Mouse (Mus musculus): ENCODE measurements around the gene Barhl1. TPM values are rescaled to one million over a fixed set of nuclear protein-coding genes. Genes with fewer than 3 reads are reported as not detected.

Gene Barhl1
- total RNA-seq, 2 experiments from 2014 or later = not detected

- no peak for ATAC-seq (replicated peaks; ENCODE audit: poor library complexity)
Measured at GRCm38 (mm10) chr2:28912039-28912700, 4.3 kb downstream of the Barhl1 start.

- ATAC-seq (replicated peaks; ENCODE audit: poor library complexity) = no peak
Measured at GRCm38 (mm10) chr2:28911331-28912038, 5.0 kb downstream of the Barhl1 start.

GRCm38 (mm10) chr2:28910877-28911276 is 5.6 kb downstream of the Barhl1 start:
- no peak for ATAC-seq (replicated peaks; ENCODE audit: poor library complexity)

- no peak for ATAC-seq (replicated peaks; ENCODE audit: poor library complexity)
Measured at GRCm38 (mm10) chr2:28909818-28910710, 6.4 kb downstream of the Barhl1 start.

- ATAC-seq (replicated peaks; ENCODE audit: poor library complexity) = no peak
Measured at GRCm38 (mm10) chr2:28909186-28909817, 7.2 kb downstream of the Barhl1 start.

GRCm38 (mm10) chr2:28908389-28909153 is 7.9 kb downstream of the Barhl1 start:
- no peak for ATAC-seq (replicated peaks; ENCODE audit: poor library complexity)

- no peak for ATAC-seq (replicated peaks; ENCODE audit: poor library complexity)
Measured at GRCm38 (mm10) chr2:28907691-28908388, 8.6 kb downstream of the Barhl1 start.

- ATAC-seq (replicated peaks; ENCODE audit: poor library complexity) = no peak
Measured at GRCm38 (mm10) chr2:28905561-28905960, 10.9 kb downstream of the Barhl1 start.

GRCm38 (mm10) chr2:28904786-28905185 is 11.7 kb downstream of the Barhl1 start:
- no peak for ATAC-seq (replicated peaks; ENCODE audit: poor library complexity)

GRCm38 (mm10) chr2:28903871-28904270 is 12.6 kb downstream of the Barhl1 start:
- ATAC-seq (replicated peaks; ENCODE audit: poor library complexity) = no peak

GRCm38 (mm10) chr2:28902291-28902690 is 14.2 kb downstream of the Barhl1 start:
- ATAC-seq (replicated peaks; ENCODE audit: poor library complexity) = no peak

- no peak for ATAC-seq (replicated peaks; ENCODE audit: poor library complexity)
Measured at GRCm38 (mm10) chr2:28897340-28897899, 19.0 kb downstream of the Barhl1 start.

- no peak for ATAC-seq (replicated peaks; ENCODE audit: poor library complexity)
Measured at GRCm38 (mm10) chr2:28895876-28896275, 20.6 kb downstream of the Barhl1 start.

GRCm38 (mm10) chr2:28893526-28893925 is 22.9 kb downstream of the Barhl1 start:
- no peak for ATAC-seq (replicated peaks; ENCODE audit: poor library complexity)

GRCm38 (mm10) chr2:28892796-28893195 is 23.7 kb downstream of the Barhl1 start:
- no peak for ATAC-seq (replicated peaks; ENCODE audit: poor library complexity)

GRCm38 (mm10) chr2:28884914-28885313 is 31.6 kb downstream of the Barhl1 start:
- ATAC-seq (replicated peaks; ENCODE audit: poor library complexity) = no peak

- ATAC-seq (replicated peaks; ENCODE audit: poor library complexity) = no peak
Measured at GRCm38 (mm10) chr2:28882826-28883485, 33.5 kb downstream of the Barhl1 start.

GRCm38 (mm10) chr2:28882047-28882446 is 34.4 kb downstream of the Barhl1 start:
- no peak for ATAC-seq (replicated peaks; ENCODE audit: poor library complexity)

- ATAC-seq (replicated peaks; ENCODE audit: poor library complexity) = no peak
Measured at GRCm38 (mm10) chr2:28881275-28881674, 35.2 kb downstream of the Barhl1 start.
